Mouse (Mus musculus) myocyte (in vitro differentiated cells): ENCODE data around the gene Trim12a.
"Not testable (repeated sequence)": the region's sequence is repeated elsewhere in the genome, so short reads cannot be mapped to it uniquely, and the experiment has no call there.

Experiments used
- POLR2A ChIP-seq: IDR thresholded peaks from one replicate; pipeline ENCODE4 v1.6.1; 2011; ENCODE audit warnings: low read depth, mild to moderate bottlenecking, control low read depth, moderate library complexity; ENCODE audit not compliant: insufficient read length
- REST ChIP-seq: IDR thresholded peaks from one replicate; pipeline ENCODE4 v1.6.1; 2011; ENCODE audit warnings: mild to moderate bottlenecking, control low read depth, moderate library complexity; ENCODE audit not compliant: insufficient read depth, insufficient read length

- TF ChIP-seq REST, POLR2A: not testable (repeated sequence)
Observed at GRCm38 (mm10) chr7:104260380-104260779, 54.9 kb downstream of the Trim12a start.
